Mouse (Mus musculus) embryo, embryonic 9.5 days (tissue): Measurements from ENCODE around the gene Ghsr.

ENCODE experiments used
- DNase-seq: peaks from one replicate; pipeline ENCODE4 v3.0.0-alpha.2; 2017; ENCODE audit errors: extremely low spot score

The Ghsr gene

DNA sequence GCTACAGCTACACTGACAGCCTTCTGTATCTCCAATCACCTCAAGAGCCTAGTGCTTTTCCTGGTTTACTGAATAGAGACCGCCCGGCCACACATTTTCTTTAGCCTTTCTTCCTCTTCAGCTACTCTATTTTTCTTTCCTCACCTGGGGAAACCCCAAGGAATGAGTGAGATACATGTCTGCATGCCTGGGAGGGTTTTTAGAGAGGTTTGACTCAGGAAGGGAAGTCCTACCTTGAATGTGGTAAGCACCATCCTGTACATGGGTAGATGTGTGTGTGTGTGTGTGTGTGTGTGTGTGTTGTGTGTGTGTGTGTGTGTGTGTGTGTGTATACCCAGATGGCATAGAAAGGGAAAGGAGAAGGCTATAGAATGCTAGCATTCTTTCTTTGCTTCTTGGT is 40.1 kb downstream of the Ghsr start:
- no peak for DNase-seq

DNA sequence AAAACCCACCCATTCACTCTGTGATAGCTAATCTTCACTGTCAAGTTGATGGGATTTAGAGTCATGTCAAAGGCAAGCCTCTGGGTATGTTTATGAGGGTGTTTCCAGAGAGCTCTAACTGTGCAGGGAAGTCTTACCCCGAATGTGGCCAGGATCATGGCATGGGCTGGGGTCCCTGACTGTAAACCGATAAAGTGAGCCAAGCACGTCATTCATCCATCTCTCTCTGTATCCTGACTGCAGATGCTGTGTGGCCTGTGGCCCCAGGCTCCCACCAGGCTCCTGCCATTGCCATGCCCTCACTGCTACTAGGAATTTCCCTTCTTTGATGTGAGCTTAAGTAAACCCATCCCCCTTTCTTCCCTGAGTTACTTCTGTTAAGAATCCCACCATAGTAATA is 42.4 kb downstream of the Ghsr start:
- no peak for DNase-seq

DNA sequence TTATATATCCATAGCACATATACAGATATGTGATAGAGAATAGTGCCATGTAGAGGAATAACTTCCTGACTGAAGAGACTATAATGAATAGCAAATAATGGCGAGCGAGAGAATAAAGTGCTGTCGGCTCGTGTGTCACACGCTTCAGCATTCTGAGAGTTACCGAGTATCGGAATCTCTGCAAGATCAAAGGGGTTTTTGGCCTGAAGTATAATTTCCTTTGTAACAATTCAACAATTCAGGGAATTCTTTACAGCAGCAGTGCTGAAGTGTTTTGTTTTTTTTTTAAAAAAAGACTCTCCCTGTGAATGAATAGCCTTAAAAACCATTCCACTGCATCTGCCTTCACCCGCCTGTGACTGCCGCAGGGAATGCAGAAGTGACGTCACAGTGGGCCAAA is 45.6 kb downstream of the Ghsr start:
- DNase-seq: no peak

DNA sequence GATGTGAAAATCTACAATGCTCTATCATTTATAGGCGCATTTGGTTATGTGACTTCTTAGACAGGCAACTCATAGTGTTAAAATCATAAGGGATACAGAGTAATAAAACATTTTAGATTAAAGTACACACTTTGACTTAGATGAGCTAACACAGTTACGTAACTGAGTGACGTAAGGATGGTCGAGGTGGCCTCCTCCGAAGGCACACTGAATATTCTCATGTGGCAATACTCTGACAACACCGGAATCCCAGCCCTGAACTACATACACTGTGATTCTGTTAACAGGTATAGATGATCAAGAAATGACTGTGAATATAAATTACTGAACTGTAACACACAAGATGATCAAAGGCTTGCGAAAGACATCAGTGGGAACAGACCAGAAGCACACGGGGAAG is 47.5 kb downstream of the Ghsr start:
- no peak for DNase-seq

DNA sequence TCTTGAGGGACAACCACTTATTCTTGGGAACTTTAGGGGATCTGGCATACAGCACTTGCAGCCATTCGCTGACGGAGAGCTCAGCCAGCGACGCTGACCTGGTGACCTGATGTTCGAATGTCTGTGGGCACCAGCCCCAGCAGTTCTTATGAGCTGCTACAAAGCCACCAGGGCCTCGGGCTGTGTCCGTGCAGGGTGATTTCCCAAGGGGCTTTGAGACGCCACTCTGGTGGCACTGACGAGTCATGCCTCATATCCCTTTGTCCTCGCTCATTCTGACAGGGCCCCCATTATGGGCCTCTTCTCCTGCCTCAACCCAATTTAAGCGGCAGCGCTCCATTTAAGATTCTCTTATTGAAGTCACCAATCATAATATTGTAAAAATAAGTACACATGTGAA is 50.8 kb downstream of the Ghsr start:
- no peak for DNase-seq

DNA sequence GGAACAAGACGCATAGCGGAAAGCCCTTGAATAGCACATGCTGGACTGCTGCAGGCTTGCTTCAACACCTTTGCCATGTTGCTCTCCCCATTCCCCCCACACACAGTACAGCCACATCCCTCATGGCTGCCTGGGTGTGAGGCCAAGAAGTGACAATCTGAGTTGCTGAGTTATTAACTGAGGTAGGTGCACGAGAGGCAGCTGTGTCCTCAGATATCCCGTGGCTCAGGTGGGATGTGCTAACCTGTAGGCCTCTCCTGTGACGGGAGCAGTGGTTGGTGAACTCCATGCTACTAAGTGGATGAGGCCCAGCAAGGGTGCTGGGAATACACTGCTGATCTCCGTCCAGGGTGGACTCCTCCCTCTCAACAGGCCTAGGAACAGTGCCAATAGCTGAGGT is 51.4 kb downstream of the Ghsr start:
- DNase-seq: no peak

DNA sequence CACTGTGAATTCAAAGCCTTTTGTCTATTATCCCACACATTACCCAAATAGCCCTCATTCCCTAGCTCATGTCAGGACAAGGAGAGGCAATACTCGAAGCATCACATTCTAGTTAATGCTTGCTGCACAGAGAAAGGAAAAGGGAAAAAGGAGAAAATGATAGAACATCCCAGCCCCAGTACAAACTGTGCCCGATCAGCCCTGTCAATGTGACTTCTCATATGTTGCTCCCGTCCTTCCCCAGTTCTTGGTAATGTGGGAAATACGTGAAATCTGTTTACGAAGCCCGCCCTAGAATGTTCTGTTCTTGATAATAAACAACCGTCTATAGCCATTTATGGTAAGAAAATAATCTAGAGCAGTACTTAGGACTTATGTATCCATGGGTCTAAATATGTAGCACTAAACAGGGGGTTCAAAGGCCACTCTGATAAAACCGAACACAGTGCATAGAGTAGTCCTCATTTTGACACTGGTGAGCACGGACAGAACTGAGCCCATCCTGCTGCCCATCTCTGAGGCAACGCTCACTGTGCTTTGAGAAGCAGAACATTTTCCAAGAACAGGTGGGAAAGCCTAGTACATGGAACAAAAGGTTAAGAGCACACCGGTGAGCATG is 53.0 kb downstream of the Ghsr start:
- no peak for DNase-seq

DNA sequence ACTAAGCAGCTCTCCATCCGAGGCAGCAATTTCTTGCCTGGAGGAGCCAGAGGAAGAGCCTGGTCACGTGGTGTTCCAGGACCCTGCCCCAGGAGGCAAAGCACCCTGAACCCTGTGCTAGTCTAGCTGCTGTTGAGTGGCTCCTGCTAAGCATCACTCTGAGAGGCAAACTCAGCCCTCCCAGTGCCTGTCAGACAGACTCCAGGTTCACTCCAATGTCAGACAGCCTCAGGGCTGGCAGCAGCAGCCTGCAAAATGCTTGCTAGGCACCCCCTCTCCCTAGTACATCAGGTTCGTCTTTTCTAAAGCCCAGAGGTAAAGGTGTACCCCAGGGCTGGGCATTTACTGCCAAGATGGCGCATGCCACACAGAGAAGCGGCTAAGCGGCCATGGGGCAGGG is 56.3 kb downstream of the Ghsr start:
- DNase-seq: no peak
